Mouse (Mus musculus) erythroblast, embryonic 14.5 days (primary cell): ENCODE results near the gene Ppfia1.

Experiments used
- GATA1 ChIP-seq: IDR thresholded peaks from 2 replicates; pipeline ENCODE4 v1.6.1; 2012; ENCODE audit warnings: low read length, inconsistent platforms, mixed read lengths
- TAL1 ChIP-seq: IDR thresholded peaks from 3 replicates; pipeline ENCODE4 v1.6.1; 2012; ENCODE audit warnings: low read length, inconsistent platforms, mixed read lengths

GRCm38 (mm10) chr7:144538030-144538644 lies 15.4 kb downstream of the Ppfia1 start:
- TF ChIP-seq GATA1 (no peak), TAL1 (no peak)
